Mouse (Mus musculus) heart, postnatal 0 days (tissue): ENCODE measurements around the gene Pltp. TPM values are rescaled to one million over a fixed set of nuclear protein-coding genes. Genes with fewer than 3 reads are reported as not detected.

ENCODE experiments used
- ATAC-seq: fragments of 200-750 bp; cut with Nextera tagmentation; 2 replicates; pipeline ENCODE4 v1.8.0; 2017; ENCODE audit warnings: low read depth, moderate number of reproducible peaks, moderate library complexity; ENCODE audit not compliant: insufficient read depth
- DNase-seq: peaks from one replicate; pipeline ENCODE4 v3.0.0-alpha.2; 2016; ENCODE audit warnings: low spot score
- H3K27ac ChIP-seq: fragments of 300-500 bp; sonication (generic); 2 replicates; pipeline ENCODE4 v1.5.1; 2014; ENCODE audit warnings: low read depth, mild to moderate bottlenecking
- H3K27me3 ChIP-seq: fragments of 300-500 bp; sonication (generic); 2 replicates; pipeline ENCODE4 v1.6.1; 2014; ENCODE audit warnings: low read length, mixed read lengths; ENCODE audit not compliant: control insufficient read depth, insufficient read depth
- H3K36me3 ChIP-seq: fragments of 300-500 bp; sonication (generic); replicated peaks from 2 replicates; pipeline ENCODE4 v1.6.1; 2014; ENCODE audit warnings: low read length, mixed read lengths; ENCODE audit not compliant: control insufficient read depth, insufficient read depth
- H3K4me1 ChIP-seq: fragments of 300-500 bp; sonication (generic); 2 replicates; pipeline ENCODE4 v1.6.1; 2014; ENCODE audit warnings: antibody characterized with exemption; ENCODE audit not compliant: control insufficient read depth, insufficient read depth
- H3K4me2 ChIP-seq: fragments of 300-500 bp; sonication (generic); 2 replicates; pipeline ENCODE4 v1.6.1; 2014; ENCODE audit warnings: low read depth, mild to moderate bottlenecking, low read length, moderate library complexity
- H3K4me3 ChIP-seq: fragments of 300-500 bp; sonication (generic); 2 replicates; pipeline ENCODE4 v1.5.1; 2014; ENCODE audit warnings: low read depth, low read length
- H3K9ac ChIP-seq: fragments of 300-500 bp; sonication (generic); replicated peaks from 2 replicates; pipeline ENCODE4 v1.6.1; 2014; ENCODE audit warnings: low read depth, low read length, mixed read lengths
- H3K9me3 ChIP-seq: fragments of 300-500 bp; sonication (generic); replicated peaks from 2 replicates; pipeline ENCODE4 v1.6.1; 2016; ENCODE audit warnings: low read length; ENCODE audit not compliant: control insufficient read depth
- CTCF ChIP-seq: IDR thresholded peaks from 2 replicates; pipeline ENCODE4 v1.5.1; 2016; ENCODE audit warnings: antibody characterized with exemption, control low read depth, low read depth
- EP300 ChIP-seq: IDR thresholded peaks from 2 replicates; pipeline ENCODE4 v1.6.1; 2016; ENCODE audit warnings: antibody characterized with exemption, low read depth
- WGBS: fragments of 180-500 bp; shearing (Covaris S2); extraction: QIAGEN DNeasy Blood & Tissue Kit; methylation state at CpG from one replicate; pipeline ENCODE4 v1.1.7; 2014; 5-methylcytosine and 5-hydroxymethylcytosine counted together
- polyA plus RNA-seq: library from polyadenylated mRNA; unstranded; fragments of >200 nt; fragmentation: Nextera tagmentation; extraction: Ambion mirVana; gene quantifications from 2 replicates; pipeline ENCODE4 v1.2.1, GENCODE M21; 2015
- total RNA-seq: library from RNA; depleted of rRNA; stranded (reverse); fragments of >200 nt; gene quantifications from 2 replicates; pipeline ENCODE4 v1.2.3, GENCODE M21; 2014; ENCODE audit warnings: low replicate concordance; rRNA removed

Gene Pltp
- total RNA-seq (7.7 and 10.4 TPM in 2 replicates), polyA plus RNA-seq (8.3 and 8.6 TPM in 2 replicates)

- no peak for DNase-seq
- peak within 1 kb of the TSS; percentile 55 for H3K4me3 ChIP-seq
- H3K36me3 ChIP-seq = no peaks in the 10 kb centered on the region
- under 1% methylated on average over 45 of the region's 47 CpGs for WGBS
- H3K4me1 ChIP-seq = peaks cover 23% of the 10 kb centered on the region
- TF ChIP-seq EP300 (no peak), CTCF (no peak)
- ATAC-seq = peak; percentile 63
- peaks cover 47% of the 10 kb centered on the region; the same call in 1 of the 2 replicates for H3K27me3 ChIP-seq
- H3K4me2 ChIP-seq = peak within 1 kb of the TSS; percentile 96
- no peaks in the 10 kb centered on the region for H3K9me3 ChIP-seq
- H3K9ac ChIP-seq = peak within 1 kb of the TSS; percentile 41
- H3K27ac ChIP-seq = no peak within 1 kb of the TSS
Observed at GRCm38 (mm10) chr2:164857101-164857821, at the start of gene Pltp. TSS of gene Pltp (minus strand) at chr2:164857711.

GRCm38 (mm10) chr2:164906071-164906470, 48.6 kb upstream of the Pltp start:
- H3K4me2 ChIP-seq = no peak overlapping the region
- WGBS = 100% methylated on average over 4 of the region's 4 CpGs
- H3K9ac ChIP-seq = no peak overlapping the region
- ATAC-seq (no peak), DNase-seq (no peak)
- H3K4me1 ChIP-seq = peaks cover 8% of the 10 kb centered on the region; the same call in 1 of the 2 replicates
- H3K9me3 ChIP-seq = peaks cover 7% of the 10 kb centered on the region; the same call in 1 of the 2 replicates
- H3K4me3 ChIP-seq = no peak overlapping the region
- H3K36me3 ChIP-seq = peaks cover 81% of the 10 kb centered on the region
- no peak overlapping the region for H3K27ac ChIP-seq
- TF ChIP-seq EP300 (no peak), CTCF (peak; percentile 25; the same call in 1 of the 2 replicates)
- H3K27me3 ChIP-seq = no peaks in the 10 kb centered on the region

GRCm38 (mm10) chr2:164903496-164903895, 46.0 kb upstream of the Pltp start:
- Histone ChIP-seq H3K4me3 (no peak overlapping the region), H3K4me2 (no peak overlapping the region), H3K9me3 (peaks cover 7% of the 10 kb centered on the region; the same call in 1 of the 2 replicates), H3K9ac (no peak overlapping the region), H3K27ac (no peak overlapping the region), H3K4me1 (no peaks in the 10 kb centered on the region), H3K36me3 (peaks cover 97% of the 10 kb centered on the region), H3K27me3 (no peaks in the 10 kb centered on the region)
- 100% methylated on average over 1 of the region's 1 CpGs for WGBS
- ATAC-seq (no peak), DNase-seq (no peak)
- no peak for TF ChIP-seq EP300

- no peaks in the 10 kb centered on the region for H3K27me3 ChIP-seq
- 82% methylated on average over 13 of the region's 13 CpGs for WGBS
- DNase-seq (no peak), ATAC-seq (no peak)
- H3K4me1 ChIP-seq = no peaks in the 10 kb centered on the region
- H3K27ac ChIP-seq = no peak overlapping the region
- TF ChIP-seq EP300 = no peak
- TF ChIP-seq CTCF = no peak
- no peak overlapping the region for H3K9ac ChIP-seq
- H3K9me3 ChIP-seq = peaks cover 6% of the 10 kb centered on the region; the same call in 1 of the 2 replicates
- H3K4me3 ChIP-seq = no peak overlapping the region
- no peak overlapping the region for H3K4me2 ChIP-seq
- peaks cover 97% of the 10 kb centered on the region for H3K36me3 ChIP-seq
Observed at GRCm38 (mm10) chr2:164901380-164901779, 43.9 kb upstream of the Pltp start.

- peaks cover 97% of the 10 kb centered on the region for H3K36me3 ChIP-seq
- ATAC-seq = no peak
- H3K4me2 ChIP-seq = no peak overlapping the region
- no peak overlapping the region for H3K27ac ChIP-seq
- no peak overlapping the region for H3K4me3 ChIP-seq
- H3K4me1 ChIP-seq = no peaks in the 10 kb centered on the region
- no peak for DNase-seq
- TF ChIP-seq CTCF (no peak), EP300 (no peak)
- H3K27me3 ChIP-seq = no peaks in the 10 kb centered on the region
- no peak overlapping the region for H3K9ac ChIP-seq
- H3K9me3 ChIP-seq = no peaks in the 10 kb centered on the region
- 90% methylated on average over 16 of the region's 16 CpGs for WGBS
Observed at GRCm38 (mm10) chr2:164899723-164900459, 42.4 kb upstream of the Pltp start.
